Mouse (Mus musculus) gastrocnemius, postnatal 14 days (tissue): ENCODE measurements around the gene Atp11c. TPM values are rescaled to one million over a fixed set of nuclear protein-coding genes. Genes with fewer than 3 reads are reported as not detected.

Experiments used
- DNase-seq: peaks from one replicate; pipeline ENCODE4 v3.0.0; 2021; ENCODE audit warnings: mixed read lengths
- intact Hi-C: fragments of 180-260 bp; cut with DNase I; formaldehyde crosslinking; loops from one replicate; pipeline ENCODE4 v1.15.1; 2025; ENCODE audit warnings: low total_unique reads
- total RNA-seq, 2 experiments: library from RNA; stranded (reverse); gene quantifications; 2 replicates each; pipeline ENCODE4 v1.2.3; 2021

The Atp11c gene
- total RNA-seq, 2 experiments from 2014 or later: 4.2 to 4.9 TPM

DNA sequence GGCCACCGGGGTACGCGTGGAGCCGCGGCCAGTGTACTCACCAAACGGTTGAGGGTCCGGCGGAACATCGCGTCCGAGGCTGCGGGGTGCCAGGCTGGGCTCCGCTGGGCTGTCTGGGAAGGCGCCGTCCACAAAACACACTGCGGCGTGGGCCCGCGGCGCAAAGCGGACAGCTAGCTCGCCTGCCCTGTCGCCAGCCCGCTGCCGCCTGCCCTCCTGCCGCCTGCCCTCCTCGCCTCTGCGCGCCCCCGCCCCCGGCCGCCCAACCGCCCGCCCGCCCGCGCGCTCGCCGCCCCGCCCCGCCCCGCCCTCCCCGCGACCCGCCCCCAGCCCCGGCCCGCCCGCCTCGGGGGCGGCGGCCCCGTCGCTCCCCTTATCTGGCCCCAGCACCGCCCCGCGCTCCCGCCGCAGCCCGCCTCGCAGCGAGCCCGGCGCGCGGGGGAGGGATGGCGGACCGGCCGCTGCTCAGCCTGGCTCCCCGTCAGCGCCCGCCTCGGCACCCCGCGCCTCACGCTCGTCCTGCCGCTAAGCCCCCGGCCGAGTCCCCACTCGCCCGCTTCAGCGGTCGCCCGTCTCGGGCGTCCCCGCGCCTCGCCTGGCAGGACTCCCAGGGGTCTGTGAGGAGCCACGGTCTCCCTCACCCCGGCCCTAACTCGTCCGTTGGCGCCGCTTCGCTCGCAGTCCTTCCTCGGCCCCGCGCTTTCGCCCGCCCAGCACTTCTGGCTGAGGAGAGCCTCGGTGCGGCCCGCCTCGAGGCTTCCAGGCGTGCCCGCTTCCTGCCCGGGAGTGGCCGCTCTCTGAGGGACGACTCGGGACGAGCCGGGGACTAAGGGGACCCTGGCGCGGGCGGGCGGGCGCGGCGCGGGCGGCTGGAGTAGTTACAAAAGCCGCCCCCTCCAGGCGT lies 188.5 kb downstream of the Atp11c start:
- intact Hi-C loops: loop anchor here (10.0 kb wide), 1 partner anchor 389 kb away; no protein-coding TSS in a partner anchor
- DNase-seq: peak; percentile 72

DNA sequence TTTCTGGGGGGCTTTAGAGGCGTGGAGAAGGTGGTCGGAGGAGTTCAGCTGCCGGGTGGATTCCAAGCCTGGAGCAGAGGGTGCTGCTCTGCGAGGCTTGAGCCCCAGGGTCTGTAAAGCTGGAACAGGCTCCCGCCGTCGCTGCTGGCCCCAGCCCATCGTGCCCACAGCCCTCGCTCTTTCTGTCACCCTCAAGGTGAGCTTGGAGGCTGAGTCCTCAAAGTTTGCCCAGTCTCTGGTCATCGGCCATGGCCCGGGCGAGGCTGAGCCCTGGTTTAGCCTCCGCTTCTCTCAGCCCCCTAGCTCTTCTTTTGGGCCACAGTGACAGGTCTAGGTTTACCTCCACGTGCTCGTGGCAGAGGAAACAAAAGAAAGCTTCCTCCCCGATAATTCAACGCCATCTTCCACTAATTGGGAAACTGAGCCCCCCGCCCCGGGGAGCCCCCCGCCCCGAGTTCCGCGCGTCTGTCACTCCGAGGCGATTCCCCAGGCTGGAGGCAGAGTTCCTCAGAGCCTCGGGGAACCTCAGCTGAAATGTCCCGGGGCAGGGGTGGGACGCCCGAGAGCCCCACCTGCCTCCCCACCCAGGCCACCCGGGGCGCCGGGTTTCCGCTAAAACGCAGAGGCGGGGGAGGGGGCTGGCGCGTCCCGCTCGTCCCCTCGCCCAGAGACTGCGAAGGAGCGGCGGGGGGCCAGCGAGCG lies 189.3 kb downstream of the Atp11c start:
- intact Hi-C loops: loop anchor here (10.0 kb wide), 1 partner anchor 388 kb away; no protein-coding TSS in a partner anchor
- peak; percentile 25 for DNase-seq

DNA sequence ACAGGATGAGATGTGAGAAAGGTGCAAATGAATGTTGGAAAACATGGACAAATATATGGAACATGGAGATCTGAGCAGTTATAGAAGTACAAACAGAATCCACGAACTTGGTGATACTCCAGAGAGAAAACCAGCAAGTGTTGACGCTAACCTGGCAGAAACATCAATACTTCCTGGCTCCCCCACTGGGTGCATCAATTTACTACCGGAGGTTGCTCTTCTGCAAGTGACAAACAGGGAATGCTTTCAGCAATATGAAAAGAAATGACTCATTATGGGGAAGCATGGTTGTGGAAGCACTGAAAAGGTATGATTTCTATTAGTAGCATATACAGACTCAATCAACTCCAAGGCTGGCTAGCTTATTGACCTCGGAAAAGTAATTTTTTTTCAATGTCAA lies 198.2 kb downstream of the Atp11c start:
- intact Hi-C loops: no loop called here

DNA sequence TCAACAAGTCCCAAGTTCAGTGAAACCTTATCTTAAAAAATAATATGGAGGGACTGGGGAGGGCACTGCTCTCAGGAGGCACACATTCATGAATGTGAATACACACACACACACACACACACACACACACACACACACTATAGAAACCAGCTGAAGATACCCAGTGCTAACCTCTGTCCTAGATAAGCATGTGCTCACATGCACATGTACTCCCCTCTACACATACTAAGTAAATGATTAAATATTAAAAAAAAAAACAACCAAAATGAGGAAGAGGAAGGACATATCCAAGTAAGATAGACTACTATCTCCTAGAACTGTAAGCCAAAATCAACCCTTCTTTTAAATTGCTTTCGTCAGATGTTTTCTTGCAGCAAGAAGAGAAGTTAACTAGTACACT lies 205.6 kb downstream of the Atp11c start:
- DNase-seq: no peak
- intact Hi-C loops: no loop called here

More for the DNA sequence above, 198.2 kb downstream of the Atp11c start:
- no peak for DNase-seq

DNA sequence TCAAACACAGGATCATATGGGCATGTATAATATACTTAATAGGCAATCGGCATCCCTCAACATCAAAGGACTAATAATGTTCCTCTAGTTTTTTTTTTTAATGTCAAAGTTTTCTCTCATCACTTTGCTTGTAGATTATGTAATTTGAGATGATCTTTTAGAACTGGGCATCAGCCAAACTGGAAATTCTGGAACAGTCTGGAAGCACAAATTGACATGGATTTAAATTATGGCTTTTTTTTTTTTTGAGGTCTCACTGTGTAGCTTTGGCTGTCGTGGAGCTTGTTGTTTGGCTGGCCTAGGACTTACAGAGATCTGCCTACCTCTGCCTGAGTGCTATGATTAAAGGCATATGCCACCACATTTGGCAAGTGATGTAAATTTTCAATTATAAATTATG lies 210.8 kb downstream of the Atp11c start:
- DNase-seq: no peak
- intact Hi-C loops: no loop called here

DNA sequence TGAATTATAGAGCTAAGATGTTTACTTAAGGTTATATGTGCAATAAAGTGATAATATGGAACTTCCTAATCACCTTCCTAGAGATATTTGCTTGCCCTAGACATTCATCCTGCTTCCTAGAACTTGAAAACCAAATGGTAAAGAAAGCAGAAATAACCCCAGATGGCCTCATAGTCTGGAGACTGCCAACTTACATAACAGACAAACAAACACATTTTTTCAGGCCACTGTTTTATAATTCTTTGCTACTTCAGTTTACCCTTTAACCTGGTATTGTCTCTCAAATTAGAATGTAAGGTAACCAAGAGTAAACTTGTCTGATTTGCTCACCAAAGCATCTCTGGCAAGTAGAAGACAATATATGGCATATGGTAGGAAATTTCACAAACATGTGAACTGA lies 212.1 kb downstream of the Atp11c start:
- DNase-seq: no peak
- intact Hi-C loops: no loop called here

DNA sequence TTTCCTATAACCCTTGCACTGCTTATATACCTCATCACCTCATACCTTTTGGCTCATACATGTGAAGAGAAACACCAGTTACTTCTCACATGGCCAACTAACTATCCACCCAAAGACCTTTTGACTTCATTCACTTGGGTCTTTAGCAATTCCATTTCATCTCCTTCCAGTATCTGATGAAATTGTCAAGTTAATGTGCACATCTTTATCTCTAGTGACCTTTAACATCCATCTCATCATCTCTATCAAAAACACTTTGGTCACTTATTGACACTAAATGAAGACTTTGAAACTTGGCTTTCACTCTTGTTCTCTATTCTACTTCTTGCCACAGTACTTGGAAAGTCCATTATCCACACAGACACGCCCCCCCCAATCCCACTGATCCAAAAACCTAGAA lies 243.8 kb downstream of the Atp11c start:
- intact Hi-C loops: no loop called here

DNA sequence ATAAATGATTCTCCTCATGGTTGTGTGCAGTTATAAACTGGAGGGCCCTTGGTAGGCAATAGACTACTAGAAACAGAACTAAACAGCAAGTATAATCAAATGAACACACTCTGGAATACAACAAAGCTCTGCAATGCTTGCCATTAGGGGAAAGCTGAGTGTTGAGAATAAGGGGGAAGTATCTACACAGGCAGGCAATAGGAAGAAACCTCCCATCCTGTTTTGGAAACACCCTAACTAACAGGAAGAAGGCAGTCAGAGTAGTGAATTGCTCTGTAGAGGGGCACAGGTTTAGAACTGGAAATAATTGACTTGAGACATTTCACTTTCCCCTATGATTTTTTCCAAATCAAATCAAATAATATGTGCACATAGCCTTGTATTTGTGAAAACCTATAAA lies 247.1 kb downstream of the Atp11c start:
- intact Hi-C loops: no loop called here
- no peak for DNase-seq

More for the DNA sequence above, 243.8 kb downstream of the Atp11c start:
- DNase-seq: no peak

DNA sequence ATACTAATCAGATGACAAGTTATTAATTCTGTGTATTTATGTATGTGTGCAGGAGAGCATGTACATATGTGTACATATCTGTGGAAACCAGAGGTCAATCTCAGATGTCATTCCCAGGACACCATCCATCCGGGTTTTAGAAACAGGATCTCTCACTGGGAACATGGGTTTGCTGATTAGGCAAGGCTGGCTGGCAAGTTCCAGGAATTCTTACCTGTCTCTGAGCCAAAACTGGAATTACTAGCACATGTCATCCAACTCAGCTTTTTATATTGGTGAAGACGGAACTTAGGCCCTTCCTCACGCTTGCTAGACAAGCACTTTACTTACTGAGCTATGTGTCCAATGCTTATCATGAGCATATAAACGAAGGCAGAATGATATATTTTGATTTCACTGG lies 247.5 kb downstream of the Atp11c start:
- intact Hi-C loops: no loop called here
- peak; percentile 5 for DNase-seq

DNA sequence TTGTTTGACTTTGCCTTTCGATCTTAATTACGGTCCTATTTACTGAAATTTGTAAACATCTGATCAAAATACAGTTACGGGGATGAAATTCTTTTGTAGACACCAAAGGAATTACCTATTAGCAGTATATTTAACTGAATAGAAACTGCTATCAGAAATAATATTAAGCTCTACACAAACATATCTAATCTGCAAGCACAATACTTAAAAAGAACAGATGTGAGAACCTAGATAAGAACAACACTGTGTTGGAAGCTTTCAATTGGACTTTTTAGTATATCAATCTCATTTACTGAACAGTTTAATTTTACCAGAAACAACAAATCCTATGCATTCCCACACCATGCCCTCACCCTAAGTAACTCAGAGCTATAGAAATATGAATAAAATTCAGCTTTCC lies 262.8 kb downstream of the Atp11c start:
- DNase-seq: no peak
- intact Hi-C loops: no loop called here

DNA sequence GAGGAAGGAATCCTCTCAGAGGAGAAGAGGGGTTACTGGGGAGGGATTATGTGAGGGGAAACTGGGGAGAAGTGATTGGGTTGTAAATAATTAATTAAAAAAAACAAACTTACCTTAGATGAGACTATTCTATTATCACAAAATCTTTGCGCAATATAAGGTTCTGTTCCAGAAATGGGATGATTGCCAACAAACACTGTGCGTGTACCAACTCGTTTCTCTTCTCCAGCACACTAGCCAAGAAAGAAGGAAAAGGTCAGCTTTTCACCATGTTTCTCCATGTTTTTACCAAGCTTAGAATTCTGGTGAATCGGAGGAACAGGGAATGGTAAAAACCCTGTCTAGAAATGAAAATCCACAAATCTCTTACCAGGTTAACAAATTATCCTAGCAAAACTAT lies 271.2 kb downstream of the Atp11c start:
- no peak for DNase-seq
- intact Hi-C loops: no loop called here

DNA sequence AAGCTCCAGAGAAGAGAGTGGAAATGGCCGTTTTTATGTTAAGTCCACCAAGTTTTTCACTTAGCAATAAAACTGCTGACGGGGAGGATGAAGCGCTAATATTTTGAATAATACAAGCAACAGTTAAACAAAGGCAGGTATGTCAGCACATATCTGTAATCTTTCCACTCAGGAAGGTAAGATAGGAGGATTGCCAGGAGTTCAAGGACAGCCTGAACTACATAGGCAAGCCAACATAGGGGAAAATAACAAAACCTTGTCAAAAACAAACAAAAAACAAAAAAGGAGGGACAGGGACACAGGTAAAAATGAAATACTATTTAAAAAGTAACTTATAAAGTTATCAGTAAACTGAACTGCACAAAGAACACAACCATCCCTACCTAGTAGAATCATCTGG lies 274.8 kb downstream of the Atp11c start:
- no peak for DNase-seq
- intact Hi-C loops: no loop called here

DNA sequence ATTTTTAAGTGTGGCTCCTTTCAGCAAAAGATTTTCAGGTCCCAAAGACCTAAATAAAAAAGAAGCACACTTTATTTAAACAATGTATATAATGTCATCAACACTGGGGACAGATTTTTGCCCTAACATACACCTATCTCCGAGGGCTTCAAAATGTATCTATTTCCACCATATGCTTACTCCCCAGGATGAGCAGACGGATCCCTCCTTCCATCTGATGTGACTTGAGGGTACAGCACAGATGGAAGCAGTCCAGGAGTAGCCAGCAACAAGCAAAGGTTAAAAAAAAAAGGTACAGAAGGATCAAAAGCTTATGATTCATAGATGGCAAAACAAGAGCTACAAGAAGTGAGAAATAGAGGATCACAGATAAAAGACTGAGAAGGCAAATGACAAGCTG lies 300.2 kb downstream of the Atp11c start:
- DNase-seq: no peak
- intact Hi-C loops: no loop called here

DNA sequence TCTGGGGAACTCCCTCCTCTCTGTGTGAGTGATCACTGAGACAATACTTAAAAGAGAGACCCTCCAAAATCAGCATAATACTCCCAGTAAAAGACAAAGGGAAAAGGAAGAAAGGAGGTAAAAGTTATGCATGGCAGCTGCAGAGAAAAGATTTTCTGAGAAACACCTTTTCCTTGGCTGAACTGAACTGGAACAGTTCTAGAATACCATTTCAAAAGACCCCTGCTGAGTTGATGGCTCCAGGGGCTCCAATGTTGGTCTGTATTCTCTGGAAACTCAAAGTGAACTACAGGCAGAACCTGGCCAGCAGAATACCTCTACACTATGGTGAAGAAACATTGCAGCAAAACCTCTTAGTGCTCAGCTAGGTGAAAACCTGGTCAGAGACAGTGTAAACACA lies 337.2 kb downstream of the Atp11c start:
- DNase-seq: no peak
- intact Hi-C loops: no loop called here

DNA sequence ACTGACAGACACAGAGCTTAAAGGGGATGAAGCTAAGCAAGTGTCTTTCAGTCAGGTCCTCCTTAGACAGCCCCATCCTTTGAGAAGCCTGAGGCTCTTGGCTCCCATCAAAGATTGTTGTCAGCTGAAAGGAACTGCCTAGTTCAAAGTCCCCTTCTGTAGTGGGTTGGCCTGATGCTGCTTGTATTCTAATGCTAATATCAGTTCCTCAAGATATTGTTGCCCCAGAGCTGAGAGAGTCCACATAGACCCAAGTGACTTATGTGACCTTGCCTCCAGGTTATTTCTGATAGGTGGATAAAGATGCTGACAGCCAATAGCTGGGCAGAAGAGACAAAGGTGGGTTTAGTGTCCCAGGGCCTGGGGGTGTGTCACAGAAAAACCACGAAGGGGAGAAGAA lies 404.8 kb downstream of the Atp11c start:
- DNase-seq: no peak
- intact Hi-C loops: no loop called here

DNA sequence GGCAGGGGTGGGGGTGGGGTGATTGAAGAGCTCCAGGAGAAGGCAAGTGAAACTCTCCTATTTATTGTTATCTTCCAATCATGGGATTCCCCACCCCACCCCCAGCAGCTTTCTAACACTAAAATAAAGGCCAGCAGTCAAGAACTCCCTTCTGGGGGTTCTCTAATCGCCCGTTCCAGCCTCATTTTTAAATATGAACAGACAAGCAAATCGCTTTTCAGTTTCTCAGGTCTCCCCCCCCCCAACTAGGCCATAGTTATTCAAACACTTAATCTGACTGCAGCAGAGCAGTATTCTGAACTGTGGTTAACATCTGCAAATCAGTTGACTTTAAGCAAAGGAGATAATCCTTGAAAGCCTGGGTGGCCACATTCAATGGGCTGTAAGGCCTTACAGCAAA lies 409.9 kb downstream of the Atp11c start:
- DNase-seq: no peak
- intact Hi-C loops: no loop called here

DNA sequence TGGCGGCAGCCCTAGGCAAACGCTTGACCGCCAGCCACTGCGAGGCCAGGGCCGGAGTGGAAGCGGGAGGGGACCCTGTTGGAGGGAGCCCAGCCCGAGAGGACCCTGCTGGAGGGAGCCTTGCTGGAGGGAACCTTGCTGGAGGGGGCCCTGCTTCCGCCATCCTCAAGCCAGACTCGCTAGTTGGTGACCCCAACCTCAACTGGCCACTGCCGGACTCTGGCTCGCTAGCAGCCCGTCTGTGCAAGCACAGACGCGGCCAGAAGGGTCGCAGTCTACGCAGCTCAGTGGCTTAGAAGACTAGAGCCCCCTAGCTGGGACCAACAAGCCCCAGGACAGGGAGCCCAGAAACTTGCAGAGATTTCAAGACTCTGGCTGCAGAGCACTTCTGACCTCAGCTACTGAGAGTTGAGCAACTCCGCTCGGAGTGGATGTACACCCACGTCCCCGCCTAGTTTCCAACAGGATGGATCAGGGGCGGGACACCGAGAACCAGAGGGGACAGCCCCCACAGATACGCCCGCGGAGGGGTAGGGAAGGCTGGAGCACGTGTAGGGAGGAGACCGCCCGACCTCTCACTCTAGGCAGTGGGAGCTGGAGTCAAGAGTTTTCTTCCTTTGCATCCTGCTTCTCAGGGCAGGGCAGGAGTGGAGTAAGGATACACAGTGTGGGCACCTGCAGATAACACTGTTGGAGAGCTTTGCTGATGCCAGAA lies 413.6 kb downstream of the Atp11c start, which contains the start of gene Mcf2:
Mcf2 (minus strand) TSS at position 346 of the 715 bp plus-strand sequence.
- peak; percentile 12 for DNase-seq
- intact Hi-C loops: no loop called here

DNA sequence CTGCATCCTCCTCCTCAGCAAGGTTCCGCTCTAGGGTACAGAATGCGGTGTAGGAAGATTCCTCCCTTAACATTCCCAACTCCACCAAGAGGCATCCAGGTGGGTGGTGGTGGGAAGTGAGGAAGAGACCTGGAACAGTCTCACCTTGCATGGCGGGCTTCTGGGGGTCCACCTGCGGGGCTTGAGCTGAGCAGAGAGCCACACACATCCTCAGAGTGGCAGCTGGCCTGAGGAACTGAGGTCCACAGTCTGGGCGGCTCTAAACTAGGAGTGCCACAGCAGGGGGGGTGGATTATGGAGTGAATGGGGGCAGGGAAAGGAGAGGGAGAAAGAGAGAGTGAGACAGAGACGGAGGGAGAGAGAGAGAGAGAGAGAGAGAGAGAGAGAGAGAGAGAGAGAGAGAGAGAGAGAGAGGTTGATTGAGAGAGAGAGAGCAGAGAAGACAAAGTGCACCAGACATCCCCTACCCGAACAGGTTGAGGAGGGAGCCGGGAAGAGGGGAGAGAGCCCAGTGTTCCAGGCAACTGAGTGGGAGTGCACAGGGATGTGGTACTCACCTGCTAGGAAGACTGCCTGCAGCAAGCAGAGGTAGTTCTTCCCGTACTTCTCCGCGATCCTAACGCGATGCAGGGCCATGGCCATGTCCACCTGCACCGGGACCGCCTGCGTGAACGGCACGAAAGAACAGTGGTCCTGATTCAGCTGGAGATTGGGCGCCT lies 414.3 kb downstream of the Atp11c start:
- DNase-seq: no peak
- intact Hi-C loops: no loop called here
